In genomic region chr1:135449876-135450275, GRCm38 (mm10) we compare ENCODE assay signal across 25 mouse cellular contexts.
"Had no signal": no experiment of that assay in that cellular context is flagged by ENCODE, and none has a peak within 500 bp of the region (broad histone marks: within the 10 kb centered on the region; RNA-seq: fewer than 3 reads in every experiment).

No protein-coding gene starts in this region.

- H3K27me3 ChIP-seq: heart, embryonic 13.5 days; heart, embryonic 15.5 days; hindbrain, embryonic 12.5 days; intestine, embryonic 15.5 days; limb, embryonic 13.5 days; limb, embryonic 15.5 days; liver, embryonic 12.5 days had no signal

- H3K9ac ChIP-seq: heart, embryonic 13.5 days; heart, embryonic 15.5 days; hindbrain, embryonic 12.5 days; hindbrain, embryonic 14.5 days; intestine, embryonic 15.5 days; limb, embryonic 13.5 days; limb, embryonic 15.5 days; liver, embryonic 12.5 days had no signal

- DNase-seq: gastrocnemius, adult 2 months; gastrocnemius, postnatal 10 days; gastrocnemius, postnatal 25 days; heart, adult 2 months; heart, postnatal 4 days; kidney, adult 18-20 months; kidney, adult 8-10 months; kidney, postnatal 10 days; kidney, postnatal 25 days; kidney, postnatal 4 days had no signal

- H3K4me1 ChIP-seq: heart, embryonic 13.5 days; heart, embryonic 15.5 days; hindbrain, embryonic 10.5 days; hindbrain, embryonic 12.5 days; intestine, embryonic 15.5 days; limb, embryonic 13.5 days; limb, embryonic 15.5 days; liver, embryonic 12.5 days had no signal

- H3K9me3 ChIP-seq: heart, embryonic 13.5 days; heart, embryonic 15.5 days; hindbrain, embryonic 10.5 days; hindbrain, embryonic 12.5 days; intestine, embryonic 15.5 days; limb, embryonic 13.5 days; limb, embryonic 15.5 days; liver, embryonic 12.5 days had no signal

- ATAC-seq: hindbrain, embryonic 16.5 days; inflammation-experienced regulatory T-cells, adult 6 months; intestine, embryonic 15.5 days; intestine, postnatal 0 days; liver, embryonic 12.5 days had no signal

- H3K4me3 ChIP-seq: gastrocnemius, adult 2 months; heart, adult 2 months; heart, embryonic 13.5 days; heart, embryonic 15.5 days; hindbrain, embryonic 10.5 days; hindbrain, embryonic 12.5 days; intestine, embryonic 15.5 days; layer of hippocampus, adult 2 months; left cerebral cortex, adult 2 months; limb, embryonic 13.5 days; limb, embryonic 15.5 days; liver, embryonic 12.5 days had no signal

- H3K4me2 ChIP-seq: heart, embryonic 11.5 days; heart, embryonic 13.5 days; heart, embryonic 15.5 days; hindbrain, embryonic 12.5 days; hindbrain, embryonic 14.5 days; intestine, embryonic 15.5 days; limb, embryonic 13.5 days; limb, embryonic 15.5 days; liver, embryonic 12.5 days had no signal

- H3K27ac ChIP-seq: gastrocnemius, adult 2 months; heart, adult 2 months; heart, embryonic 13.5 days; heart, embryonic 15.5 days; hindbrain, embryonic 10.5 days; hindbrain, embryonic 12.5 days; hindbrain, embryonic 14.5 days; intestine, embryonic 15.5 days; layer of hippocampus, adult 2 months; left cerebral cortex, adult 2 months; limb, embryonic 13.5 days; limb, embryonic 15.5 days; liver, embryonic 12.5 days had no signal
